Mouse (Mus musculus) heart, embryonic 15.5 days (tissue): ENCODE results near the gene 2900011O08Rik. TPM values are rescaled to one million over a fixed set of nuclear protein-coding genes. Genes with fewer than 3 reads are reported as not detected.
"Not testable (repeated sequence)": the region's sequence is repeated elsewhere in the genome, so short reads cannot be mapped to it uniquely, and the experiment has no call there.

Source experiments
- ATAC-seq: fragments of 200-750 bp; cut with Nextera tagmentation; replicated peaks from 2 replicates; pipeline ENCODE4 v1.8.0; 2017; ENCODE audit warnings: low read depth, moderate TSS enrichment; ENCODE audit not compliant: insufficient number of reproducible peaks, insufficient read depth, low FRiP score
- H3K27ac ChIP-seq: fragments of 300-500 bp; sonication (generic); 2 replicates; pipeline ENCODE4 v1.5.1; 2015; ENCODE audit warnings: mild to moderate bottlenecking, inconsistent platforms
- H3K27me3 ChIP-seq: fragments of 300-500 bp; sonication (generic); 2 replicates; pipeline ENCODE4 v1.6.1; 2015; ENCODE audit warnings: inconsistent platforms
- H3K36me3 ChIP-seq: fragments of 300-500 bp; sonication (generic); 2 replicates; pipeline ENCODE4 v1.6.1; 2015; ENCODE audit warnings: mild to moderate bottlenecking, inconsistent platforms
- H3K4me1 ChIP-seq: fragments of 300-500 bp; sonication (generic); replicated peaks from 2 replicates; pipeline ENCODE4 v1.6.1; 2015; ENCODE audit warnings: inconsistent platforms
- H3K4me2 ChIP-seq: fragments of 300-500 bp; sonication (generic); 2 replicates; pipeline ENCODE4 v1.6.1; 2015; ENCODE audit warnings: inconsistent platforms, mild to moderate bottlenecking, moderate library complexity
- H3K4me3 ChIP-seq: fragments of 300-500 bp; sonication (generic); 2 replicates; pipeline ENCODE4 v1.5.1; 2015; ENCODE audit warnings: mild to moderate bottlenecking, inconsistent platforms
- H3K9ac ChIP-seq: fragments of 300-500 bp; sonication (generic); 2 replicates; pipeline ENCODE4 v1.6.1; 2015; ENCODE audit warnings: mild to moderate bottlenecking, inconsistent platforms
- H3K9me3 ChIP-seq: fragments of 300-500 bp; sonication (generic); replicated peaks from 2 replicates; pipeline ENCODE4 v1.6.1; 2016; ENCODE audit warnings: inconsistent platforms
- WGBS: fragments of 180-500 bp; shearing (Covaris S2); methylation state at CpG from one replicate; pipeline ENCODE4 v1.1.7; 2015; ENCODE audit warnings: mixed read lengths; 5-methylcytosine and 5-hydroxymethylcytosine counted together
- polyA plus RNA-seq: library from polyadenylated mRNA; unstranded; fragments of >200 nt; fragmentation: Nextera tagmentation; extraction: Ambion mirVana; gene quantifications from 2 replicates; pipeline ENCODE4 v1.2.1, GENCODE M21; 2015

The 2900011O08Rik gene
- polyA plus RNA-seq, 1 experiment from 2014 or later, result 0.79 TPM

DNA sequence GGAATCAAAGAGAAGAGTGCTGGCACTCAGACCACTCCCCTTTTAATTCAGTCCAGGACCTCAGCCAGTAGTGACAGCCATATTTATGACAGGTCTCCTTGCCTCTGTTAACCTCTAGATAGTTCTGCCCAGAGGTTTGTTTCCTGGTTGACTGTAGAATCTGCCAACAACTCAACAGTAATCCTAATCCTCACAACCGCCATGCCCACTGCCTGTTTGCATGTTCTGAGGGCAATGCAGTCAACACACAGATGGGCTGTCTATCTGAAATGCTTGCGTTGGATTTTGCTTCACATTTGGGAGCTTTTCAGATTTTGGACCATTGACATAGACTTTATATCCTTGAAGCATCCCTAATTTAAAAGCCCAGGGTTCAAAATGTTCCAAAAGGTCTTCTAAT lies 56.0 kb downstream of the 2900011O08Rik start:
- WGBS, result 87% methylated on average over 2 of the region's 2 CpGs
- no peak overlapping the region for H3K4me2 ChIP-seq
- H3K27ac ChIP-seq, result no peak overlapping the region
- H3K9ac ChIP-seq, result no peak overlapping the region
- H3K4me3 ChIP-seq, result no peak overlapping the region
- no peaks in the 10 kb centered on the region for H3K9me3 ChIP-seq
- ATAC-seq, result no peak
- H3K36me3 ChIP-seq, result no peaks in the 10 kb centered on the region
- no peaks in the 10 kb centered on the region for H3K4me1 ChIP-seq
- no peaks in the 10 kb centered on the region for H3K27me3 ChIP-seq

- Histone ChIP-seq H3K4me2 (no peak overlapping the region), H3K36me3 (no peaks in the 10 kb centered on the region), H3K27ac (no peak overlapping the region), H3K9me3 (no peaks in the 10 kb centered on the region), H3K4me3 (no peak overlapping the region), H3K4me1 (no peaks in the 10 kb centered on the region), H3K9ac (no peak overlapping the region), H3K27me3 (no peaks in the 10 kb centered on the region)
- 50% methylated on average over 8 of the region's 8 CpGs for WGBS
- ATAC-seq, result no peak
These were observed 58.3 kb downstream of the 2900011O08Rik start for GRCm38 (mm10) chr16:14044695-14045094.

DNA sequence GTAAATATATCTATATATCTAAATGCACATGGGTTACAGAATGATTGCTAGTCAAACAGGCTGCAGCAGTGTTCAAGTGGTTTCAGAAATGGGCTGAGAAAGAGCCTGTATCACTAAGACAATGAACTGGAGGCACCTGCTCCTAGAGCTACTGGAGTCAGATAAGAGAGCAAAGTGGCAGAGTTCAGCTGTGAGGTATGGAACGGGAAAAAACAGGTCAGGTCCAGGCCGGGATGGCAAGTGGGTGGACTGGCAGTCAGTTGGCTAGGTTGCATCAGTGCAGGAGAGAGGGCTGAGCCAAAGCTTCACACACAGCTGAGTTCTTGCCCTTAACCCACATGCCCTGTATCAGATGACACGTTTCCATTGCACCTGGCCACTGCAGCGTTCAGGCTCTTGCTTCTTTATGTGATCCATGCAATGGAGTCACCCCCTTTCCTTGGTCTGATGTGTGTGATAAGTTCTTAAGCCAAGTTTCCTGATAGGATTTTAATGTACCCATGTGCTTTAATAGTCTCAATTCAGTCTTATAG lies 59.9 kb downstream of the 2900011O08Rik start:
- no peak for ATAC-seq
- Histone ChIP-seq H3K9ac (no peak overlapping the region), H3K4me1 (no peaks in the 10 kb centered on the region), H3K4me3 (no peak overlapping the region), H3K9me3 (no peaks in the 10 kb centered on the region), H3K27me3 (no peaks in the 10 kb centered on the region), H3K4me2 (no peak overlapping the region), H3K36me3 (no peaks in the 10 kb centered on the region), H3K27ac (no peak overlapping the region)
- 51% methylated on average over 4 of the region's 4 CpGs for WGBS

- Histone ChIP-seq H3K27me3 (no peaks in the 10 kb centered on the region), H3K27ac (no peak overlapping the region), H3K9me3 (no peaks in the 10 kb centered on the region), H3K9ac (no peak overlapping the region), H3K4me1 (no peaks in the 10 kb centered on the region), H3K4me3 (no peak overlapping the region), H3K36me3 (no peaks in the 10 kb centered on the region), H3K4me2 (no peak overlapping the region)
- WGBS, result 85% methylated on average over 2 of the region's 2 CpGs
- ATAC-seq, result no peak
These were observed 65.8 kb downstream of the 2900011O08Rik start for GRCm38 (mm10) chr16:14052221-14052620.

DNA sequence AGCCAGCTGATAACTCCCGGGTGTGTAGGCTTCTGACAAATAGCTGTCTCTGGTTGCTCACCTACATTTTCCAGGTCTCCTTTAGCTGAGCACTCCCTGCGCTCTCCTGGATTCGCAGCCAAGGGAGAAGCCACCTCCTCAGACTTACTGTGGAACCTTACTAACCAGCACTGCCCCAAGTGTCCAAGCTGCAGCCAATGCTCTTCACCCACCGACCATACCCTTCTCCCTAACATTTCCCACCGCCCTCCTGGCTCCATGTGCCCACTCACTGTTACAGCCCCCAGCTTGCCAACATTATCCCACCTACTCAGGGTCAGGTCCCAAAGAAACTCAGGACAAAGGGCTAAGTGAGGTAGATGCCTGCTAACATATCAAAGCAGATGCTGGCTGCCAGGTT lies 66.7 kb downstream of the 2900011O08Rik start:
- H3K27ac ChIP-seq, result no peak overlapping the region
- no peaks in the 10 kb centered on the region for H3K27me3 ChIP-seq
- no peak for ATAC-seq
- H3K36me3 ChIP-seq, result no peaks in the 10 kb centered on the region
- no peak overlapping the region for H3K4me3 ChIP-seq
- H3K4me2 ChIP-seq, result no peak overlapping the region
- no peaks in the 10 kb centered on the region for H3K9me3 ChIP-seq
- H3K9ac ChIP-seq, result no peak overlapping the region
- no peaks in the 10 kb centered on the region for H3K4me1 ChIP-seq
- 69% methylated on average over 5 of the region's 5 CpGs for WGBS

DNA sequence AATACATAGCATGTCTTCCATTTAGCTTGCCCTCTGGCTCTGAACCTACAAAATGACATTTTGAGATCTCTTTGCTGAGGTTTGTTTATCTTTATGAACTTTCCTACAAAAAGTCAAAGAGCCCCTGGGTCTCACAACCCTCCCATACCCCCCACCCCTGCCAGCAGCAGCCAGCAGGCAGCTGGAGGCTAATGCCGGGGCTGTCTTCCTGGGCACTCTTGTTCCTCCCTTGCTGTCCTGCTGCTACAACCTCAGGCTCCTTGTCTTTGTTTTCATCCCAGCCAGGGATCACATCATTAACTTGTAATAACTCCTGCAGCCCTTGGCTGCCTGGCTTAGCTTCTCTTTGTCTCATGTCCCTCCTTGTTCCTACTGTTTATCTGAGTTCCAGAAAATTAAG lies 68.9 kb downstream of the 2900011O08Rik start:
- Histone ChIP-seq H3K27ac (no peak overlapping the region), H3K27me3 (no peaks in the 10 kb centered on the region), H3K4me3 (no peak overlapping the region), H3K4me2 (no peak overlapping the region), H3K9ac (no peak overlapping the region), H3K36me3 (no peaks in the 10 kb centered on the region), H3K9me3 (no peaks in the 10 kb centered on the region), H3K4me1 (no peaks in the 10 kb centered on the region)
- 46% methylated on average over 1 of the region's 1 CpGs for WGBS
- no peak for ATAC-seq

DNA sequence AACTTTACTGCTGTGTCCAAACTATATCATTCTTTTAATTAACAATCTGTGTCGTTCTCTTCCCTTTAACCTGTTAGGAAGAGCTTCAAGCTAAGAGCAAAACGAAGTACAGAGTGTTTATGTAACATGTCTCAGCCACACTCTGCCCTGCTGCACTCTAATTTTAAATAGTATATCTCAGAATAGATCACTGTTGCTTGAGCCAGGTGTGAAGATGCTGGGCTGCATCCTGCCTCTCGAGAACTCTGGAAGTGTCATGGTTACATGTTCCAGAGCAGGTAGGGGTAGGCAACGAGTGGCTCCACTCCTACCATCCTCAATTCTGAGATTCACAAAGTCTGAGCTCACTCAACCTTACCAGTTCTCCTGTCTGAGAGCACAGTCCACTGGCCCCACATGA lies 70.3 kb downstream of the 2900011O08Rik start:
- H3K27ac ChIP-seq, result no peak overlapping the region
- no peak overlapping the region for H3K4me3 ChIP-seq
- no peak overlapping the region for H3K9ac ChIP-seq
- 61% methylated on average over 4 of the region's 4 CpGs for WGBS
- no peaks in the 10 kb centered on the region for H3K27me3 ChIP-seq
- no peak overlapping the region for H3K4me2 ChIP-seq
- H3K36me3 ChIP-seq, result no peaks in the 10 kb centered on the region
- H3K4me1 ChIP-seq, result no peaks in the 10 kb centered on the region
- ATAC-seq, result no peak
- H3K9me3 ChIP-seq, result no peaks in the 10 kb centered on the region

DNA sequence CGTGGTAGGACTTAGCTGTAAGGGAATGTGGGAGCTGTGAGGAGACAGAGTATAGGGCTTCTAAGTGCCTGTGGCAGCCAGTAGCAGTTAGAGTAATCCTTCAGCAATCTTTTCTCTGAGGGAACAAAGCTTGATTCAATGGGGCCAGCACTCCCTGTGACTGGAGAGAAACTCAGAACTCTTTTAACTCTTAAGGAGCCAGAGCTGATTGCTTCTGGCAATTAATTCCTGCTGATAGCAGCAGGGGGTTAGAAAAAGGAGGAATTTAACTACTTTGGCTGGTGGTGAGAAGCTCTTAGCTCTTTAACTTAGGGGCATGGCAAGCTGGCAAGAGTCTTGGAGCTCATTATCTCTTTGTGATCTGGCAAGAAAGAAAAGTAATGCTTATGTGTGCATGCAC lies 72.1 kb downstream of the 2900011O08Rik start:
- Histone ChIP-seq H3K27ac (no peak overlapping the region), H3K4me3 (no peak overlapping the region), H3K9me3 (no peaks in the 10 kb centered on the region), H3K9ac (no peak overlapping the region), H3K27me3 (no peaks in the 10 kb centered on the region), H3K36me3 (no peaks in the 10 kb centered on the region), H3K4me1 (no peaks in the 10 kb centered on the region), H3K4me2 (no peak overlapping the region)
- 37% methylated on average over 1 of the region's 1 CpGs for WGBS
- no peak for ATAC-seq

DNA sequence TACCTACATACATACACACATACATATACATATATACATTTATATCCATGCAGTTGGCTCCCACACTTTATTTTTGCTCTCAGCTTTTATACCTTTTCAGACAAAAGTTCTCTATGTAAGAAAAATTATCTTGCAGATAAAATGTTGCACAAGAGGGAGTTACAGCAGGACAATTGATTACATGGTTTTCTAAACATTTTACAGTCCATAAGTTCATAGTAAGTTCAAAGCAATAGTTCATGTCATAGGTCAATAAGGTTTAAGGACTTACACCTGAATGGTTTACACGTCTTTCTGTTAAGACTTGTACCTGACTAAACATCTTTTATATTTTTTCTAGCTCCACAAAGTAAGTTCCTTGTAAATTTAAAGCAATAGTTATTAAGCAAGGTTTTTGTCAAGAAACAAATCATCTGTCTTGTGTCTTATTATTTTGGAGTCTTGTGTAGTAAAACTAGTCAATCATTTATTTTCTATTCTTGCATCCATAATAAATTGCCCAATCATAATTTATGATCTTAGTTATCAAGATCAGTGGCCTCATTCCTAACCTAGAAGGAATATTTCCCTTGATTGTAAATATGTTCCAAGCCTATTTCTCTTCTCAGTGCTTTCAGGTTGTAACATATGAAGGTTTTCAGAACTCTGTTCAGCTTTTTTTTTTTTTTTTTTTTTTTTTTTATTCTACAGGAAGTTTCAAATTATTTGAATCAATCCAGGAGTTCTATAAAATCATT lies 72.9 kb downstream of the 2900011O08Rik start:
- WGBS, result 64% methylated on average over 1 of the region's 1 CpGs

DNA sequence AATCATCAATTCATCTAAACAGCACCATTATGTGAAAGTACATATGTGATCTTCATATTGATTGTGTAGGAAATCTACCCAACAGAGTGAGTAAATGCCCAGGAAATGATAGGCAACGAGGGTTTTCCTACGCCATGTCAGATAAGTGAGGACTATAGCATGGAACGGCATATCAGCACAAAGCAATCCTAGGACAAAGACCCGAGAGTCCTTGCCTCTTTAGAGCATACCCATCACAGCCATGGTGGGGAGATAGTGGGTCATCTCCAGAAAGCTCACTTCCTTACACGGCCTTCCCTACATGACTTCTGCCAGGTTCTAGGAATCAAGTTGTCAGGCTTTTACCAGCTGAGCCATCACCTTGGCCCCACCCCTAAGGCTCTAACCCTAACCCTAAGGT lies 73.5 kb downstream of the 2900011O08Rik start:
- ATAC-seq, result no peak
- Histone ChIP-seq H3K4me2 (no peak overlapping the region), H3K27ac (no peak overlapping the region), H3K4me3 (no peak overlapping the region), H3K9me3 (no peaks in the 10 kb centered on the region), H3K4me1 (no peaks in the 10 kb centered on the region), H3K9ac (no peak overlapping the region), H3K27me3 (no peaks in the 10 kb centered on the region), H3K36me3 (no peaks in the 10 kb centered on the region)
- WGBS, result 61% methylated on average over 5 of the region's 5 CpGs

More for the DNA sequence above, 72.9 kb downstream of the 2900011O08Rik start:
- H3K4me2 ChIP-seq, result no peak overlapping the region
- no peaks in the 10 kb centered on the region for H3K36me3 ChIP-seq
- H3K27me3 ChIP-seq, result no peaks in the 10 kb centered on the region
- no peak overlapping the region for H3K27ac ChIP-seq
- no peaks in the 10 kb centered on the region for H3K4me1 ChIP-seq
- ATAC-seq, result no peak
- H3K9ac ChIP-seq, result no peak overlapping the region
- no peaks in the 10 kb centered on the region for H3K9me3 ChIP-seq
- H3K4me3 ChIP-seq, result no peak overlapping the region

GRCm38 (mm10) chr16:14066571-14066970 lies 80.2 kb downstream of the 2900011O08Rik start:
- H3K36me3 ChIP-seq, H3K4me1 ChIP-seq, H3K9ac ChIP-seq, H3K4me3 ChIP-seq, H3K9me3 ChIP-seq, H3K27me3 ChIP-seq, ATAC-seq, H3K4me2 ChIP-seq, H3K27ac ChIP-seq: not testable (repeated sequence)
- WGBS, result 76% methylated on average over 4 of the region's 4 CpGs

- H3K36me3 ChIP-seq, H3K27ac ChIP-seq, H3K4me2 ChIP-seq, H3K27me3 ChIP-seq, H3K4me1 ChIP-seq, H3K9ac ChIP-seq, ATAC-seq, H3K9me3 ChIP-seq, H3K4me3 ChIP-seq: not testable (repeated sequence)
- 71% methylated on average over 2 of the region's 2 CpGs for WGBS
These were observed 82.3 kb downstream of the 2900011O08Rik start for GRCm38 (mm10) chr16:14068701-14069100.
